Mouse (Mus musculus) bone marrow macrophage, adult 2 months (primary cell): ENCODE results near the gene Sfxn5. TPM values are rescaled to one million over a fixed set of nuclear protein-coding genes. Genes with fewer than 3 reads are reported as not detected.

Source experiments
- H3K27ac ChIP-seq: 2 replicates; pipeline ENCODE4 v1.5.1; 2012; ENCODE audit warnings: low read depth, low read length; ENCODE audit not compliant: insufficient read depth
- H3K4me1 ChIP-seq: 2 replicates; pipeline ENCODE4 v1.6.1; 2012; ENCODE audit warnings: low read length; ENCODE audit not compliant: control insufficient read depth, insufficient read depth
- H3K4me3 ChIP-seq: 2 replicates; pipeline ENCODE4 v1.5.1; 2012; ENCODE audit warnings: mild to moderate bottlenecking, low read length, moderate library complexity; ENCODE audit not compliant: insufficient read depth
- CTCF ChIP-seq: IDR thresholded peaks from 2 replicates; pipeline ENCODE4 v1.5.1; 2012; ENCODE audit warnings: low read depth, mild to moderate bottlenecking, low read length, moderate library complexity
- POLR2A ChIP-seq: IDR thresholded peaks from 2 replicates; pipeline ENCODE4 v1.6.1; 2012; ENCODE audit warnings: mild to moderate bottlenecking, low read depth, low read length, borderline replicate concordance
- polyA plus RNA-seq: library from polyadenylated mRNA; stranded (reverse); fragments of >200 nt; gene quantifications from 2 replicates; pipeline ENCODE4 v1.2.4, GENCODE M21; 2012; ENCODE audit not compliant: missing spikeins, insufficient read depth, insufficient read length

Gene Sfxn5
- polyA plus RNA-seq, 1 experiment = 15.2 TPM

GRCm38 (mm10) chr6:85259094-85259630 lies 74.1 kb downstream of the Sfxn5 start:
- H3K27ac ChIP-seq = no peak overlapping the region
- H3K4me3 ChIP-seq = no peak overlapping the region
- no peaks in the 10 kb centered on the region for H3K4me1 ChIP-seq
- no peak for TF ChIP-seq POLR2A
- TF ChIP-seq CTCF = no peak

- no peak overlapping the region for H3K27ac ChIP-seq
- no peaks in the 10 kb centered on the region for H3K4me1 ChIP-seq
- H3K4me3 ChIP-seq = no peak overlapping the region
- TF ChIP-seq CTCF = no peak
- no peak for TF ChIP-seq POLR2A
These were observed 77.6 kb downstream of the Sfxn5 start for GRCm38 (mm10) chr6:85255578-85255977.

- TF ChIP-seq POLR2A (no peak), CTCF (no peak)
- Histone ChIP-seq H3K27ac (no peak overlapping the region), H3K4me3 (no peak overlapping the region), H3K4me1 (no peaks in the 10 kb centered on the region)
These were observed 79.2 kb downstream of the Sfxn5 start for GRCm38 (mm10) chr6:85253994-85254541.

- no peak overlapping the region for H3K4me3 ChIP-seq
- no peaks in the 10 kb centered on the region for H3K4me1 ChIP-seq
- H3K27ac ChIP-seq = no peak overlapping the region
- TF ChIP-seq CTCF (no peak; the same call in 1 of the 2 replicates), POLR2A (no peak)
These were observed 79.9 kb downstream of the Sfxn5 start for GRCm38 (mm10) chr6:85253275-85253674.

GRCm38 (mm10) chr6:85252251-85253058 lies 80.8 kb downstream of the Sfxn5 start:
- Histone ChIP-seq H3K4me1 (no peaks in the 10 kb centered on the region), H3K27ac (no peak overlapping the region), H3K4me3 (no peak overlapping the region)
- no peak for TF ChIP-seq POLR2A
- no peak for TF ChIP-seq CTCF

- TF ChIP-seq POLR2A (no peak), CTCF (no peak)
- no peak overlapping the region for H3K4me3 ChIP-seq
- H3K4me1 ChIP-seq = no peaks in the 10 kb centered on the region
- H3K27ac ChIP-seq = no peak overlapping the region
These were observed 82.4 kb downstream of the Sfxn5 start for GRCm38 (mm10) chr6:85250811-85251241.

GRCm38 (mm10) chr6:85249821-85250220 lies 83.4 kb downstream of the Sfxn5 start:
- no peaks in the 10 kb centered on the region for H3K4me1 ChIP-seq
- no peak overlapping the region for H3K4me3 ChIP-seq
- no peak overlapping the region for H3K27ac ChIP-seq
- no peak for TF ChIP-seq CTCF

GRCm38 (mm10) chr6:85239044-85239489 lies 94.2 kb downstream of the Sfxn5 start:
- Histone ChIP-seq H3K4me3 (no peak overlapping the region), H3K27ac (no peak overlapping the region), H3K4me1 (no peaks in the 10 kb centered on the region)
- TF ChIP-seq POLR2A = no peak
- TF ChIP-seq CTCF = peak; percentile 100

- TF ChIP-seq POLR2A (no peak), CTCF (no peak)
- H3K4me3 ChIP-seq = no peak overlapping the region
- no peaks in the 10 kb centered on the region for H3K4me1 ChIP-seq
- no peak overlapping the region for H3K27ac ChIP-seq
These were observed 95.5 kb downstream of the Sfxn5 start for GRCm38 (mm10) chr6:85237595-85238337.
